Mouse (Mus musculus) CD4-positive, CD25-positive, alpha-beta regulatory T cell, adult 4 months (primary cell): ENCODE data around the gene Ltbp1. TPM values are rescaled to one million over a fixed set of nuclear protein-coding genes. Genes with fewer than 3 reads are reported as not detected.

Experiments
- ATAC-seq: one replicate; pipeline ENCODE4 v1.8.0; 2017
- polyA plus RNA-seq, 2 experiments: library from polyadenylated mRNA; unstranded; fragments of 100-300 nt; shearing (Covaris generic); gene quantifications; one replicate each; pipeline ENCODE4 v1.2.1; 2017

Gene Ltbp1
- under 1 TPM in 1 of 2 experiments, not detected in 1; 0.20 TPM for polyA plus RNA-seq

- no peak for ATAC-seq
Measured at GRCm38 (mm10) chr17:75005281-75005684, at the start of gene Ltbp1. Ltbp1 (plus strand) TSS chr17:75005568.

- no peak for ATAC-seq
Measured at GRCm38 (mm10) chr17:74959481-74960245, 45.7 kb upstream of the Ltbp1 start.

GRCm38 (mm10) chr17:74963222-74963621, 42.1 kb upstream of the Ltbp1 start:
- ATAC-seq = no peak

GRCm38 (mm10) chr17:74963861-74964260, 41.5 kb upstream of the Ltbp1 start:
- ATAC-seq = no peak

- ATAC-seq = no peak
Measured at GRCm38 (mm10) chr17:74967298-74967848, 38.0 kb upstream of the Ltbp1 start.

GRCm38 (mm10) chr17:74968152-74968712, 37.1 kb upstream of the Ltbp1 start:
- ATAC-seq = no peak

- no peak for ATAC-seq
Measured at GRCm38 (mm10) chr17:74968738-74969271, 36.6 kb upstream of the Ltbp1 start.

GRCm38 (mm10) chr17:74975192-74975591, 30.2 kb upstream of the Ltbp1 start:
- ATAC-seq = no peak

- ATAC-seq = no peak
Measured at GRCm38 (mm10) chr17:74976167-74976985, 29.0 kb upstream of the Ltbp1 start.

- no peak for ATAC-seq
Measured at GRCm38 (mm10) chr17:74979767-74980166, 25.6 kb upstream of the Ltbp1 start.

- ATAC-seq = no peak
Measured at GRCm38 (mm10) chr17:74981703-74982102, 23.7 kb upstream of the Ltbp1 start.

- ATAC-seq = no peak
Measured at GRCm38 (mm10) chr17:74982880-74983279, 22.5 kb upstream of the Ltbp1 start.

- no peak for ATAC-seq
Measured at GRCm38 (mm10) chr17:74984071-74984470, 21.3 kb upstream of the Ltbp1 start.

- ATAC-seq = no peak
Measured at GRCm38 (mm10) chr17:74984681-74985080, 20.7 kb upstream of the Ltbp1 start.

- no peak for ATAC-seq
Measured at GRCm38 (mm10) chr17:74987067-74987466, 18.3 kb upstream of the Ltbp1 start.

- no peak for ATAC-seq
Measured at GRCm38 (mm10) chr17:74989691-74990090, 15.7 kb upstream of the Ltbp1 start.

- ATAC-seq = no peak
Measured at GRCm38 (mm10) chr17:74990561-74990960, 14.8 kb upstream of the Ltbp1 start.

- ATAC-seq = no peak
Measured at GRCm38 (mm10) chr17:74993726-74994581, 11.4 kb upstream of the Ltbp1 start.

- ATAC-seq = no peak
Measured at GRCm38 (mm10) chr17:74994582-74994893, 10.8 kb upstream of the Ltbp1 start.

- ATAC-seq = no peak
Measured at GRCm38 (mm10) chr17:74995266-74995665, 10.1 kb upstream of the Ltbp1 start.

GRCm38 (mm10) chr17:75000066-75000465, 5.3 kb upstream of the Ltbp1 start:
- ATAC-seq = no peak

GRCm38 (mm10) chr17:75004820-75005219, 548 bp upstream of the Ltbp1 start:
- ATAC-seq = no peak
